Mouse (Mus musculus): ENCODE measurements around the gene Shank2. TPM values are rescaled to one million over a fixed set of nuclear protein-coding genes. Genes with fewer than 3 reads are reported as not detected.
A peak's percentile ranks its signal among the peaks of the same experiment; 100 is the strongest.

The Shank2 gene
- polyA plus RNA-seq, 1 experiment from 2014 or later, result 0.76 TPM

- Histone ChIP-seq H3K4me1 (ENCODE audit: insufficient read depth, low read depth, low read length) (no peaks in the 10 kb centered on the region), H3K27ac (ENCODE audit: low read length) (no peak overlapping the region), H3K9ac (replicated peaks; ENCODE audit: low read depth) (no peak overlapping the region), H3K4me3 (ENCODE audit: low read depth, low read length) (no peak overlapping the region), H3K4me2 (replicated peaks; ENCODE audit: low read depth, low read length) (no peak overlapping the region), H3K9me3 (ENCODE audit: low read length) (no peaks in the 10 kb centered on the region), H3K27me3 (replicated peaks; ENCODE audit: insufficient read depth, low read length) (no peaks in the 10 kb centered on the region), H3K36me3 (ENCODE audit: insufficient read depth, low read length) (peaks cover 42% of the 10 kb centered on the region)
- TF ChIP-seq EP300 (IDR thresholded peaks at IDR 0.05), result no peak
- TF ChIP-seq CTCF (IDR thresholded peaks at IDR 0.05), result no peak
- no peak for DNase-seq (ENCODE audit: low spot score)
- ATAC-seq, result no peak
- 86% methylated on average over 7 of the region's 7 CpGs for WGBS
These were observed 443.1 kb downstream of the Shank2 start for GRCm38 (mm10) chr7:144444788-144445187.

GRCm38 (mm10) chr7:144447146-144447545, 445.4 kb downstream of the Shank2 start:
- ATAC-seq (no peak), DNase-seq (ENCODE audit: low spot score) (no peak)
- Histone ChIP-seq H3K27me3 (replicated peaks; ENCODE audit: insufficient read depth, low read length) (no peaks in the 10 kb centered on the region), H3K36me3 (ENCODE audit: insufficient read depth, low read length) (peaks cover 28% of the 10 kb centered on the region; the same call in 1 of the 2 replicates), H3K9ac (replicated peaks; ENCODE audit: low read depth) (no peak overlapping the region), H3K4me3 (ENCODE audit: low read depth, low read length) (no peak overlapping the region), H3K4me2 (replicated peaks; ENCODE audit: low read depth, low read length) (no peak overlapping the region), H3K27ac (ENCODE audit: low read length) (no peak overlapping the region), H3K4me1 (ENCODE audit: insufficient read depth, low read depth, low read length) (no peaks in the 10 kb centered on the region), H3K9me3 (ENCODE audit: low read length) (no peaks in the 10 kb centered on the region)
- no peak for TF ChIP-seq EP300 (IDR thresholded peaks at IDR 0.05)
- TF ChIP-seq CTCF (IDR thresholded peaks at IDR 0.05), result no peak
- 73% methylated on average over 3 of the region's 3 CpGs for WGBS

GRCm38 (mm10) chr7:144448186-144448585, 446.5 kb downstream of the Shank2 start:
- DNase-seq (ENCODE audit: low spot score), result no peak
- TF ChIP-seq EP300 (IDR thresholded peaks at IDR 0.05), result no peak
- TF ChIP-seq CTCF (IDR thresholded peaks at IDR 0.05), result no peak
- ATAC-seq, result no peak
- no peaks in the 10 kb centered on the region for H3K4me1 ChIP-seq (ENCODE audit: insufficient read depth, low read depth, low read length)
- WGBS, result 92% methylated on average over 1 of the region's 1 CpGs
- no peak overlapping the region for H3K4me3 ChIP-seq (ENCODE audit: low read depth, low read length)
- H3K27ac ChIP-seq (ENCODE audit: low read length), result no peak overlapping the region
- no peaks in the 10 kb centered on the region for H3K9me3 ChIP-seq (ENCODE audit: low read length)
- H3K27me3 ChIP-seq (replicated peaks; ENCODE audit: insufficient read depth, low read length), result no peaks in the 10 kb centered on the region
- no peak overlapping the region for H3K4me2 ChIP-seq (replicated peaks; ENCODE audit: low read depth, low read length)
- peaks cover 37% of the 10 kb centered on the region; the same call in 1 of the 2 replicates for H3K36me3 ChIP-seq (ENCODE audit: insufficient read depth, low read length)
- no peak overlapping the region for H3K9ac ChIP-seq (replicated peaks; ENCODE audit: low read depth)

GRCm38 (mm10) chr7:144449637-144450570, 448.2 kb downstream of the Shank2 start:
- H3K9ac ChIP-seq (replicated peaks; ENCODE audit: low read depth), result no peak overlapping the region
- H3K4me3 ChIP-seq (ENCODE audit: low read depth, low read length), result no peak overlapping the region
- TF ChIP-seq CTCF (IDR thresholded peaks at IDR 0.05) (no peak), EP300 (IDR thresholded peaks at IDR 0.05) (no peak)
- H3K4me2 ChIP-seq (replicated peaks; ENCODE audit: low read depth, low read length), result no peak overlapping the region
- H3K27me3 ChIP-seq (replicated peaks; ENCODE audit: insufficient read depth, low read length), result no peaks in the 10 kb centered on the region
- peak; percentile 45 for DNase-seq (ENCODE audit: low spot score)
- H3K27ac ChIP-seq (ENCODE audit: low read length), result no peak overlapping the region
- 74% methylated on average over 13 of the region's 13 CpGs for WGBS
- no peaks in the 10 kb centered on the region for H3K4me1 ChIP-seq (ENCODE audit: insufficient read depth, low read depth, low read length)
- H3K9me3 ChIP-seq (ENCODE audit: low read length), result no peaks in the 10 kb centered on the region
- peaks cover 48% of the 10 kb centered on the region for H3K36me3 ChIP-seq (ENCODE audit: insufficient read depth, low read length)
- ATAC-seq, result peak; percentile 78

GRCm38 (mm10) chr7:144450661-144451060, 448.9 kb downstream of the Shank2 start:
- Histone ChIP-seq H3K4me1 (ENCODE audit: insufficient read depth, low read depth, low read length) (no peaks in the 10 kb centered on the region), H3K27ac (ENCODE audit: low read length) (no peak overlapping the region), H3K4me2 (replicated peaks; ENCODE audit: low read depth, low read length) (no peak overlapping the region), H3K9me3 (ENCODE audit: low read length) (no peaks in the 10 kb centered on the region), H3K27me3 (replicated peaks; ENCODE audit: insufficient read depth, low read length) (no peaks in the 10 kb centered on the region), H3K36me3 (ENCODE audit: insufficient read depth, low read length) (peaks cover 49% of the 10 kb centered on the region), H3K9ac (replicated peaks; ENCODE audit: low read depth) (no peak overlapping the region), H3K4me3 (ENCODE audit: low read depth, low read length) (no peak overlapping the region)
- DNase-seq (ENCODE audit: low spot score), result no peak
- TF ChIP-seq EP300 (IDR thresholded peaks at IDR 0.05) (no peak), CTCF (IDR thresholded peaks at IDR 0.05) (no peak)
- 87% methylated on average over 9 of the region's 9 CpGs for WGBS
- no peak for ATAC-seq

GRCm38 (mm10) chr7:144458881-144459280, 457.2 kb downstream of the Shank2 start:
- Histone ChIP-seq H3K36me3 (ENCODE audit: insufficient read depth, low read length) (peaks cover 83% of the 10 kb centered on the region), H3K4me1 (ENCODE audit: insufficient read depth, low read depth, low read length) (no peaks in the 10 kb centered on the region), H3K9me3 (ENCODE audit: low read length) (no peaks in the 10 kb centered on the region), H3K4me2 (replicated peaks; ENCODE audit: low read depth, low read length) (no peak overlapping the region), H3K9ac (replicated peaks; ENCODE audit: low read depth) (no peak overlapping the region), H3K4me3 (ENCODE audit: low read depth, low read length) (no peak overlapping the region), H3K27ac (ENCODE audit: low read length) (no peak overlapping the region), H3K27me3 (replicated peaks; ENCODE audit: insufficient read depth, low read length) (no peaks in the 10 kb centered on the region)
- DNase-seq (ENCODE audit: low spot score), result no peak
- no peak for ATAC-seq
- 92% methylated on average over 1 of the region's 1 CpGs for WGBS
- TF ChIP-seq EP300 (IDR thresholded peaks at IDR 0.05) (no peak), CTCF (IDR thresholded peaks at IDR 0.05) (no peak)

Measured in lung, postnatal 0 days (tissue).